Mouse (Mus musculus) heart, adult 2 months (tissue): ENCODE measurements around the gene Rapgef2.

Source experiments
- CTCF ChIP-seq: fragments of 200-600 bp; IDR thresholded peaks from 2 replicates; pipeline ENCODE4 v1.8.1; 2022; ENCODE audit warnings: antibody characterized with exemption, mild to moderate bottlenecking, moderate library complexity
- EP300 ChIP-seq: fragments of 200-500 bp; IDR thresholded peaks from 2 replicates; pipeline ENCODE4 v1.6.1; 2011; ENCODE audit warnings: low read depth, low read length, control low read depth; ENCODE audit not compliant: insufficient read depth
- POLR2A ChIP-seq: fragments of 200-500 bp; IDR thresholded peaks from 2 replicates; pipeline ENCODE4 v1.6.1; 2011; ENCODE audit warnings: mild to moderate bottlenecking, low read depth, low read length, control low read depth; ENCODE audit not compliant: insufficient read depth

DNA sequence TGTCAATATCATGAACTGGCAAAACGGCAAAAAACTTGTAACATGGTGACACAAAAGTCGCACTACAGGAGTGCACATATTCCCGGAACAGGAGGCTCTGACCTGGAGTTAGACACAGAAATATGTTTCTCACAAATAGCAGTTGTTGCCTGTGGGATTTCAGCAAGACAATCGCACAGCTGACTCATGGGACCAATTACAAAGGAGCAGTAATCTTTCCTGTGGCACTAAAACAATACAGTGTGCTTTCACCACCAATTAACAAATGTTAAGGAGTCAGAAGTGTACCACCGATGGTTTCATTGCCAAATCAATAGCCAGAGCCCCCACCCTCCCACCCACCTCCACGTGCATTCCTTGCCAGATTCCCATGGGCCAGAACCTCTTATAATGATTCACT, 142.2 kb downstream of the Rapgef2 start:
- TF ChIP-seq POLR2A, result no peak
- no peak for TF ChIP-seq CTCF
- TF ChIP-seq EP300, result no peak
